Mouse (Mus musculus) gastrocnemius, postnatal 10 days (tissue): ENCODE results near the gene Pdcd7. TPM values are rescaled to one million over a fixed set of nuclear protein-coding genes. Genes with fewer than 3 reads are reported as not detected.
"Not testable (repeated sequence)": the region's sequence is repeated elsewhere in the genome, so short reads cannot be mapped to it uniquely, and the experiment has no call there.

Experiments
- DNase-seq: peaks from one replicate; pipeline ENCODE4 v3.0.0; 2021; ENCODE audit warnings: mixed read lengths
- long read RNA-seq, 2 experiments: library from polyadenylated mRNA; stranded (forward); transcript quantifications; one replicate each; pipeline ENCODE4 v2.0.0; 2021
- total RNA-seq, 2 experiments: library from RNA; stranded (reverse); gene quantifications; 2 replicates each; pipeline ENCODE4 v1.2.3; 2021

Gene Pdcd7
- total RNA-seq = 10 to 100 TPM; 11.2 to 13.9 TPM
- long read RNA-seq, experiment 1, transcript Pdcd7-201 (5 exons, 2,419 nt) = major isoform, 50 of 51 reads
- long read RNA-seq, experiment 1, partial matches to known transcripts = 1 of 51 reads
- long read RNA-seq, experiment 1, other reads (novel, unspliced or antisense) = 0 of 51 reads
- long read RNA-seq, experiment 2, transcript Pdcd7-201 (5 exons, 2,419 nt) = major isoform, 19 of 19 reads
- long read RNA-seq, experiment 2, partial matches to known transcripts = 0 of 19 reads
- long read RNA-seq, experiment 2, other reads (novel, unspliced or antisense) = 0 of 19 reads

- peak; percentile 92 for DNase-seq
These were observed at the start of gene Pdcd7 for GRCm38 (mm10) chr9:65345854-65346475. Gene Pdcd7, plus strand, starts transcription at chr9:65346104.

- DNase-seq = no peak
These were observed 48.8 kb upstream of the Pdcd7 start for GRCm38 (mm10) chr9:65297056-65297455.

DNA sequence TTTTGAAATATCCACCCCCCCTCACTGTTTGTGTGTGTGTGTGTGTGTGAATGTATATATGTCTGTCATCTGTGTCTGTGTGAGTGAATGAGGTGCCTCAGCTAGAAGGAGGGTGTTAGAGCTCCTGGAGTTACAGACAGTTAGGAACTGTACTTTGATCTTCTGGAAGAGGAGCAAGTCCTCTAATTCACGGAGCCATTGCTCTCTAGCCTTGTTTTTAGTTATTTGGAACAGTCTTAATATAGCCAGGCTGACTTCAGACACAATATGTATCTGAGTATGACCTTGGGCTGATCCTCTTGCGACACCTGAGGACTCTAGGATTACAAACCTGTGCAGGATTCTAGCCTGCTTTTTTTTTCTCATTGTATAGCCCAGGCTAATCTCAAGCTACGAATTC is 47.1 kb upstream of the Pdcd7 start:
- no peak for DNase-seq

DNA sequence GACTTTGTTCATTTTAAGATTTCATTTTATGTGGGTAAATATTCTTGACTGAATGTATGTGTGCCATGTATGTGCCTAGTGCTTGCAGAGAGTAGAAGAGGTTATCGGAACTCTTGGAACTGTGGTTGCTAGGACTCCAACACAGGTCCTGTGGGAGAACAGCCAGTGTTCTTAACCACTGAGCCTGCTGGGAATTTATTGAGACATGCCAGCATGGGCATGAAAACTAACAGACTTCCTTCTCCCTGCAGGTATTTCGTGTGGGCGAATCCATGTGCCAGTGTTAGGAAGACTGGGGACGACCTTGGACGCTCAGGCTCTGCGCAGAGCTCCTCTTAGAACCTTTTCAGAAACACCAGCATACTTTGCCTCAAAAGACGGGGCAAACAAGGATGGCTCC is 46.3 kb upstream of the Pdcd7 start:
- DNase-seq = no peak

- DNase-seq = no peak
These were observed 43.4 kb upstream of the Pdcd7 start for GRCm38 (mm10) chr9:65302327-65302983.

GRCm38 (mm10) chr9:65303586-65303985 is 42.3 kb upstream of the Pdcd7 start:
- no peak for DNase-seq

- no peak for DNase-seq
These were observed 41.6 kb upstream of the Pdcd7 start for GRCm38 (mm10) chr9:65304300-65304699.

DNA sequence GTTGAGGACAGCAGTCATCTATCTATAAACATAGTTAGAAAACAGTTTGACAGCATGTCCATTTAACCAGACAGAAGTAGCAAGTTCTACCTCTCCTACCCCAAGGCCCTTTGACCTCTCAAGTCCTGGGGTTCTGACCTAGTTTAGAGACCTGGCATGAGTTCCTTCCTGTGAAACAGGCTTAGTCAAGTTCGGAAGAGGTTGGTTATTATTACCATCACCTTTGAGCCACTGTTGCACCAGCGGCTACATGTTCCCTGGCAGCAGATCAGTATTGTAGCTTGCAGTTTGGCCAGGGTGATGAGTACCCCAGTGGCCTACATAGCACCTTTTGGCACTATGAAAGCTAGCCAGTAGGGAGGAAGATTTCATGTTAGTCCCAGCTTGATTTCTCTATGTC is 39.2 kb upstream of the Pdcd7 start:
- no peak for DNase-seq

- no peak for DNase-seq
These were observed 37.9 kb upstream of the Pdcd7 start for GRCm38 (mm10) chr9:65308011-65308410.

DNA sequence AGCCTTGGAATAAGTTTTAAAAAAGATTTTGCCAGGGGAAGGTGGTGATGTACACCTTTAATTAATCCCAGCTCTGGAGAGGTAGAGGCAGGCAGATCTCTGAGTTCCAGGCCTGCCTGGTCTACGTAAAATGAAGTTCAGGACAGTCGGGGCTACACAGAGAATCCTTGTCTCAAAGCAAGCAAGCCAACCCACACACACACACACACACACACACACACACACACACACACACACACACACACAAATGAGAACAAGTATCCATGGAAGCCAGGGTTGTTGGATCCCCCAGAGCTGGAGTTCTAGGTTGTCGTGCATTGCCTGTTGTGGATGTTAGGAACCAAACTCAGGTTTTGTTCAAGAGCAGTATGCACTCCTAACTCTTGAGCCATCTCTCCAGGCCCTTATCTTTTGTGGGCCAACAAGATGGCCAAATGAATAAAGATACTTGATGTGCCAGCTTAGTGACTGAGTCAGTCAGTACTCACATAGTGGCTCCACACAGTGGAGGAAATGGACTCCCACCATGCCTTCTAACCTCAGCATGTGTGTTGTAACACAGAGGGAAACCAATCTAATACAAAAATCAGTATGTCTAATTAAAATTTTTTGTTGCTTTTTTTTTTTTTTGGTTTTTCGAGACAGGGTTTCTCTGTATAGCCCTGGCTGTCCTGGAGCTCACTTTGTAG is 33.1 kb upstream of the Pdcd7 start:
- no peak for DNase-seq

GRCm38 (mm10) chr9:65313846-65314245 is 32.1 kb upstream of the Pdcd7 start:
- DNase-seq = no peak

- DNase-seq = no peak
These were observed 23.5 kb upstream of the Pdcd7 start for GRCm38 (mm10) chr9:65322255-65322900.

DNA sequence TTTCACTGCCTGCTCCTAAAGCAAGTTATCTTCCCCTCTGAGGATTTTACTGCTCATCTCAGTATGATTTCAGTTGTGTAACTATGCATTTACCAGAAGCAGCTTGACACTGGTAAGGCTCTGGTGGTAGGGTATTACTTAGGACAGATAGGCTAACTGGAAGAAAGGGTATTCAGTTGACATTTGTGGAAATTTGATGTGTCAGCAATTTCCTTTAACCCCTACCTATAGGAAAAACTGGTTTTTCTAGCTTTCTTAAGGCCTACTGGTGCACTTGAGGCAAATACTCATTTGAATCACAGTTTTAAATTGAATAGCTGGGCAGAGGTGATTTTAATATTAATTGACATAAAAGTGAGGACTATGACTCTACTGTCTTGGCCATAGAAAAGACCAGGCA is 19.9 kb upstream of the Pdcd7 start:
- no peak for DNase-seq

DNA sequence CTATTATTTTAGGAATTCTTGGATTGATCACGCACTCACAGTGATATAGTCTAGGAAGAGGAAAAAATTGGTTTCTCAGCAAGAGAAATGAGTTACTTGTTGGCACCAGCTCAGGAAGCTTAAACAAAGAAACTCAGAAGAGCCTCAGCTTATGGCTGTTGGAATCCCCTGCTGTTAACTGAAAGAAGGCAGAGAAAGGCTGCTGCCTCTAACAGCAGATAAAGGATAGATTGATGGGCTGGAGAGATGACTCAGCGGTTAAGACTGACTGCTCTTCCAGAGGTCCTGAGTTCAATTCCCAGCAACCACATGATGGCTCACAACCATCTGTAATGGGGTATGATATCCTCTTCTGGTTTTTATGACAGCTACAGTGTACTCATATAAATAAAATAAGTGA is 18.5 kb upstream of the Pdcd7 start:
- no peak for DNase-seq

DNA sequence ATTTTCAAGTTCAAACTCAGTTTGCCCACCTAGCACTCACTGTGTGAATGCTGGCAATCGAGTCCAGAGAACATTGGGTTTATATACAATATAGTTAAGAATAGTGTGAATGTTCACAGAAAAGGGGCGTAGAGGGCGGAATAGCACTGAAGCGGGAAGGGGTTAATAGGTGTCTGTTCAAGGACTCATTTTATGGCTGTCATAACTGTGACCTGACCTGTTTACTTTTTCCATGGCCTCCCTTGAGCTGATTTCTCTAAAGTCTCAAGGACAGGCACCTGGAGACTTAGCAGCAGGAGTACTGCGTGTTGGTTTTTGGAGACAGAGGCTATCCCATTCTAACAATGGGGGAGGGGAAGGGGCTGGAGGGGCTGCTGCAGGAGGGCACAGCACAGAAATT is 11.9 kb upstream of the Pdcd7 start:
- no peak for DNase-seq

DNA sequence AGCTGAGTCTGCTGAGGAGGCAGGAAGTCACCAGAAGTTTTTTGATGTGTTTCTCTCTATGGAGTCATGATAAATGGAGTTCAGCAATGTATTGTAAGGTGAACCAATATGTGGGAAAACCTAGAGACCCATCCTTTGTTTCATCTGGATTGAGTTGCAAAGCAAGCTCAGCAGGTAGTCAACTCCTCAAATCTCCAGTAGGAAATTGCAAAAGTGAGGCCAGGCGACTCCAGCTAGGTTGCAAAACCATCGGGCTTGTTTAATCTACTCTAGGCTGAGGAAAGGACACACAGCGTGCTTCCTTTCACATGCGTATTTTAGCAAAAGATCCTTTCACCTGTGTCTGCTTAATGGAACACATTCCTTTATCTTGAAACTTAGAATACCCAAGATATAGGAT is 6.8 kb upstream of the Pdcd7 start:
- DNase-seq = no peak

DNA sequence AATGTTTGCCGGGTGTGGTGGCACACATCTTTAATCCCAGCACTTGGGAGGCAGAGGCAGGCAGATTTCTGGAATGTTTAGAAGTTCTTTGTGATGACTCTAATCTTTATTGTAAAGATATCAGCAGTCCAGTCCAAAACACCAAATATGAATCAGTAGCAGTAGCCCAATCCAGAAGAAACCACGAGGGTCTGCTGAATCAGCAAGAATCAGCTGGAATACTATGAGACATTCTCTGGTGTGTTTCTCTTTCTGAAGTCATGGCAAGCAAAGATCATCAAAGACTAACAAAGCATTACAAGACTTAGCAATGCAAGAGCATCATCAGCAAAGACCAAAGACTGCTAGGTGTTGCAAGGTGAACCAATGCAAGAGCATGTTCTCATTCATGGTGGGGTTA is 5.5 kb upstream of the Pdcd7 start:
- no peak for DNase-seq

DNA sequence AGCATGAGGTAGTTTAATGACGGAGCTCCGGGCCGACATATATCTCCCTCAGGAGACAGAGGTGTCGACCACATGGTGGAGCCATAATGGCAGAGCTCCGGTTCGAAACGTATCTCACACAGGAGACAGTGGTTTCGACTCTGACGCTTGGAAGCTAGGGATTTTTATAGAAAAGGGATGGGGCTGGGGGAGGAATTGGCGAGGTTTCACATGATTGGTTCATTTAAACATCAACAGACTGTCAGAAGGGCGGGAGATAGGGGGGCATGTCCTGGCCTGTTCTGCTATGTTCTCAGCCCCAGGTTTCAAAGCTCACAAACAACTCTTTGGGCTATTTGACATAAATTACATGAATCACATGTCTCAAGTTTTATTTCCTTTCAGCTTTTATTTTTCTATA is 465 bp upstream of the Pdcd7 start:
- not testable (repeated sequence) for DNase-seq

- peak; percentile 50 for DNase-seq
These were observed 690 bp downstream of the Pdcd7 start for GRCm38 (mm10) chr9:65346476-65347111.

GRCm38 (mm10) chr9:65347112-65347850 is 1.4 kb downstream of the Pdcd7 start:
- DNase-seq = no peak

- DNase-seq = no peak
These were observed 7.3 kb downstream of the Pdcd7 start for GRCm38 (mm10) chr9:65353251-65353650.
